Mouse (Mus musculus): Measurements from ENCODE around the gene Rasa3.

DNA sequence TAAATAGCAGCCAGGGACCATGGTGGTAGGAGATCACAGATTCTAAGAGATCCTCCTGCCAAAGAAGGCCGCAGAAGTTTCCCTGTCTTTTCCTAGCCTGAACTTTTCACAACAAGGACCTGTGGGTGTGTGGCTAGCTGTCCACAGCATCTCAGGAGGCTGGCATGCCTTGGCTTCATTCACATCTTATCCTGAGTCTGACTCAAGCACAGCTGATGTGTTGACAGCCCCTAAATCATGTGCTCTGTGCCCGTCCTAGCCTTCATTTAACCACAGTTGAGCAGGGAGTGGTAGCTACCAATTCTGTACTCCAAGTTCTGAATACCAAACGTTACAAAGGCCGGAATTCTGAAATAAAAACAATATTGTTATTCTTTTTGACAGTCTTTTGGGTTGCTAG is 26.9 kb upstream of the Rasa3 start:
- TF ChIP-seq CTCF (IDR thresholded peaks at IDR 0.05; ENCODE audit: control insufficient read depth, insufficient read depth, insufficient read length), result no peak
- peak; percentile 37 for TF ChIP-seq MYOD1 (IDR thresholded peaks at IDR 0.05; ENCODE audit: control insufficient read depth, insufficient read length, low read depth)
